Mouse (Mus musculus) ES-Bruce4 (cell line): Measurements from ENCODE around the gene D430019H16Rik.

Source experiments
- CTCF ChIP-seq: IDR thresholded peaks from one replicate; pipeline ENCODE4 v1.8.1; 2011; ENCODE audit warnings: low read depth, low read length
- EP300 ChIP-seq: IDR thresholded peaks from 2 replicates; pipeline ENCODE4 v1.6.1; 2011; ENCODE audit warnings: low read depth, low read length; ENCODE audit not compliant: insufficient read depth
- POLR2A ChIP-seq: IDR thresholded peaks from one replicate; pipeline ENCODE4 v1.8.1; 2011; ENCODE audit warnings: low read length; ENCODE audit not compliant: insufficient read depth

- TF ChIP-seq CTCF (no peak), POLR2A (no peak), EP300 (no peak)
Observed at GRCm38 (mm10) chr12:105514111-105514510, 60.5 kb downstream of the D430019H16Rik start.
